15 mouse cellular contexts compared by ENCODE assay signal in genomic region chr8:57793455-57793854, GRCm38 (mm10).
DNase-seq lines count a peak whose midpoint lies in the region; ATAC-seq and TF ChIP-seq lines count a peak whose summit lies in the region.
"Had no signal": no experiment of that assay in that cellular context is flagged by ENCODE, and none has a peak within 500 bp of the region (broad histone marks: within the 10 kb centered on the region; RNA-seq: fewer than 3 reads in every experiment).

No protein-coding gene starts in this region.

- ATAC-seq in hindbrain, embryonic 16.5 days = no peak
- ATAC-seq in embryonic facial prominence, embryonic 14.5 days (ENCODE audit: low read depth) = no peak
- peak; percentile 44; the same call in 1 of the 2 replicates for ATAC-seq in neural tube, embryonic 12.5 days (ENCODE audit: low FRiP score, low read depth)
- ATAC-seq: CD4-positive, CD25-positive, alpha-beta regulatory T cell, adult 4 months had no signal

- no peaks in the 10 kb centered on the region for H3K4me1 ChIP-seq in hindbrain, embryonic 10.5 days (replicated peaks)
- H3K4me1 ChIP-seq in hindbrain, embryonic 16.5 days (ENCODE audit: control insufficient read depth, insufficient read depth, low read depth, low read length) = no peaks in the 10 kb centered on the region
- H3K4me1 ChIP-seq in ES-E14 (ENCODE audit: control insufficient read depth in 2 of 2, insufficient read depth in 2 of 2, low read length in 2 of 2, poor library complexity in 1 of 2) = peaks cover 3 to 5% of the 10 kb centered on the region in 2 experiments; a peak in 2 of 4 replicates
- H3K4me1 ChIP-seq in embryonic facial prominence, embryonic 14.5 days (ENCODE audit: control insufficient read depth, insufficient read depth, low read length) = no peaks in the 10 kb centered on the region
- H3K4me1 ChIP-seq in neural tube, embryonic 12.5 days = no peaks in the 10 kb centered on the region
- H3K4me1 ChIP-seq: stomach, embryonic 15.5 days had no signal

- H3K4me3 ChIP-seq in hindbrain, embryonic 10.5 days = no peak overlapping the region
- H3K4me3 ChIP-seq in hindbrain, embryonic 16.5 days (ENCODE audit: low read length) = no peak overlapping the region
- H3K4me3 ChIP-seq in ES-E14 (ENCODE audit: insufficient read depth in 1 of 2, low read depth in 1 of 2, low read length in 2 of 2, poor library complexity in 1 of 2, severe bottlenecking in 1 of 2) = no peak overlapping the region
- no peak overlapping the region for H3K4me3 ChIP-seq in embryonic facial prominence, embryonic 14.5 days (ENCODE audit: low read depth, low read length)
- no peak overlapping the region for H3K4me3 ChIP-seq in neural tube, embryonic 12.5 days
- H3K4me3 ChIP-seq: heart, embryonic 15.5 days; stomach, embryonic 15.5 days had no signal

- in situ Hi-C loops in ES-E14 (cut with MboI; ENCODE audit: low sequenced_read_pairs in 2 of 2, unreplicated experiment in 2 of 2) = loop anchor here (10.0 to 25.0 kb wide), 3 partner anchors 219 to 356 kb away; no protein-coding TSS in a partner anchor

- H3K27ac ChIP-seq in hindbrain, embryonic 10.5 days = no peak overlapping the region
- H3K27ac ChIP-seq in hindbrain, embryonic 16.5 days (ENCODE audit: low read depth, low read length) = no peak overlapping the region
- H3K27ac ChIP-seq in ES-E14 (ENCODE audit: insufficient read depth, low read depth, low read length, poor library complexity, severe bottlenecking) = no peak overlapping the region
- no peak overlapping the region for H3K27ac ChIP-seq in embryonic facial prominence, embryonic 14.5 days (replicated peaks; ENCODE audit: low read depth, low read length)
- no peak overlapping the region for H3K27ac ChIP-seq in neural tube, embryonic 12.5 days
- H3K27ac ChIP-seq: heart, embryonic 15.5 days; stomach, embryonic 15.5 days had no signal

- 27% methylated on average over 4 of the region's 4 CpGs for WGBS in hindbrain, embryonic 10.5 days
- 27% methylated on average over 4 of the region's 4 CpGs for WGBS in hindbrain, embryonic 16.5 days
- WGBS in embryonic facial prominence, embryonic 14.5 days = 34% methylated on average over 4 of the region's 4 CpGs
- 25% methylated on average over 4 of the region's 4 CpGs for WGBS in neural tube, embryonic 12.5 days

- H3K27me3 ChIP-seq in hindbrain, embryonic 10.5 days (ENCODE audit: insufficient read depth, poor library complexity, severe bottlenecking) = 0 out of 2 replicates have a peak, but pooled peaks cover 4% of the 10 kb centered on the region
- no peaks in the 10 kb centered on the region for H3K27me3 ChIP-seq in hindbrain, embryonic 16.5 days (replicated peaks; ENCODE audit: control insufficient read depth, insufficient read depth, low read length)
- no peaks in the 10 kb centered on the region for H3K27me3 ChIP-seq in embryonic facial prominence, embryonic 14.5 days (replicated peaks; ENCODE audit: control insufficient read depth, insufficient read depth, low read length)
- H3K27me3 ChIP-seq in neural tube, embryonic 12.5 days (replicated peaks) = no peaks in the 10 kb centered on the region
- H3K27me3 ChIP-seq: stomach, embryonic 15.5 days had no signal

- intact Hi-C loops in heart, postnatal 36 days (cut with DNase I) = no loop called here

- H3K9ac ChIP-seq in hindbrain, embryonic 16.5 days (ENCODE audit: low read depth, low read length) = no peak overlapping the region
- no peak overlapping the region; the same call in 1 of the 2 replicates for H3K9ac ChIP-seq in ES-E14 (ENCODE audit: insufficient read depth, low read depth, low read length, poor library complexity, severe bottlenecking)
- H3K9ac ChIP-seq in embryonic facial prominence, embryonic 14.5 days (ENCODE audit: low read depth, low read length) = no peak overlapping the region
- H3K9ac ChIP-seq in neural tube, embryonic 12.5 days = no peak overlapping the region
- H3K9ac ChIP-seq: heart, embryonic 15.5 days; stomach, embryonic 15.5 days had no signal

- no peaks in the 10 kb centered on the region for H3K36me3 ChIP-seq in hindbrain, embryonic 10.5 days
- H3K36me3 ChIP-seq in hindbrain, embryonic 16.5 days (ENCODE audit: control insufficient read depth, insufficient read depth, low read length) = no peaks in the 10 kb centered on the region
- no peaks in the 10 kb centered on the region for H3K36me3 ChIP-seq in ES-E14 (ENCODE audit: control insufficient read depth, insufficient read depth, low read length, poor library complexity, severe bottlenecking)
- no peaks in the 10 kb centered on the region for H3K36me3 ChIP-seq in embryonic facial prominence, embryonic 14.5 days (ENCODE audit: control insufficient read depth, insufficient read depth, low read length)
- H3K36me3 ChIP-seq in neural tube, embryonic 12.5 days = no peaks in the 10 kb centered on the region
- H3K36me3 ChIP-seq: heart, embryonic 15.5 days; stomach, embryonic 15.5 days had no signal

- H3K9me3 ChIP-seq in hindbrain, embryonic 10.5 days = no peaks in the 10 kb centered on the region
- H3K9me3 ChIP-seq in hindbrain, embryonic 16.5 days (ENCODE audit: control insufficient read depth, low read length) = no peaks in the 10 kb centered on the region
- H3K9me3 ChIP-seq in ES-E14 (ENCODE audit: control insufficient read depth, insufficient read depth, low read depth, low read length) = no peaks in the 10 kb centered on the region
- H3K9me3 ChIP-seq in embryonic facial prominence, embryonic 14.5 days (ENCODE audit: control insufficient read depth, low read length) = no peaks in the 10 kb centered on the region
- H3K9me3 ChIP-seq in neural tube, embryonic 12.5 days = no peaks in the 10 kb centered on the region
- H3K9me3 ChIP-seq: heart, embryonic 15.5 days; stomach, embryonic 15.5 days had no signal

- peak; percentile 27 for DNase-seq in hindbrain, embryonic 10.5 days (ENCODE audit: low spot score)
- peak; percentile 25 for DNase-seq in ES-E14 (ENCODE audit: low read depth, low spot score)
- peak; percentile 19 for DNase-seq in embryonic facial prominence, embryonic 14.5 days (ENCODE audit: low spot score)
- no peak for DNase-seq in right cerebral cortex, postnatal 14 days
- no peak for DNase-seq in urinary bladder, postnatal 36 days (ENCODE audit: low spot score in 2 of 2)
- no peak for DNase-seq in heart, postnatal 36 days
- DNase-seq: adrenal gland, postnatal 10 days; kidney, postnatal 10 days; right cerebral cortex, adult 18-20 months had no signal

- H3K4me2 ChIP-seq in hindbrain, embryonic 16.5 days (ENCODE audit: low read length) = no peak overlapping the region
- no peak overlapping the region for H3K4me2 ChIP-seq in embryonic facial prominence, embryonic 14.5 days (ENCODE audit: low read depth, low read length)
- no peak overlapping the region for H3K4me2 ChIP-seq in neural tube, embryonic 12.5 days (replicated peaks)
- H3K4me2 ChIP-seq: heart, embryonic 15.5 days; liver, embryonic 11.5 days; stomach, embryonic 15.5 days had no signal

TF ChIP-seq in ES-E14, 5 proteins besides CTCF, POLR2A, EP300 and RAD21:
- no peak for TF ChIP-seq HCFC1 (IDR thresholded peaks at IDR 0.05; ENCODE audit: borderline replicate concordance, insufficient read depth, low read length)
- no peak for TF ChIP-seq MAFK (IDR thresholded peaks at IDR 0.05; ENCODE audit: insufficient read depth, low read depth, low read length)
- TF ChIP-seq CHD2 (IDR thresholded peaks at IDR 0.05; ENCODE audit: low read depth, low read length) = no peak
- TF ChIP-seq ZNF384 (IDR thresholded peaks at IDR 0.05; ENCODE audit: low read depth, low read length) = no peak
- peak; percentile 43 for TF ChIP-seq ZC3H11A (IDR thresholded peaks at IDR 0.05; ENCODE audit: borderline replicate concordance, low read depth, low read length)

Comparison
In these comparisons a context has a peak if more than half of its experiments do, and no peak if none do; other contexts are left out.
1. DNase-seq: peak in hindbrain, embryonic 10.5 days (single experiment), ES-E14 (single experiment) and embryonic facial prominence, embryonic 14.5 days (single experiment); none in right cerebral cortex, postnatal 14 days (single experiment), urinary bladder, postnatal 36 days (0 of 2) and heart, postnatal 36 days (0 of 2).